Mouse (Mus musculus) Muller cell, postnatal 12 days (primary cell): ENCODE measurements around the gene Ube2k.
A peak's percentile ranks its signal among the peaks of the same experiment; 100 is the strongest.

Experiments
- DNase-seq: peaks from one replicate; pipeline ENCODE4 v3.0.0-alpha.2; 2015; ENCODE audit errors: inconsistent ontology term

The Ube2k gene

DNA sequence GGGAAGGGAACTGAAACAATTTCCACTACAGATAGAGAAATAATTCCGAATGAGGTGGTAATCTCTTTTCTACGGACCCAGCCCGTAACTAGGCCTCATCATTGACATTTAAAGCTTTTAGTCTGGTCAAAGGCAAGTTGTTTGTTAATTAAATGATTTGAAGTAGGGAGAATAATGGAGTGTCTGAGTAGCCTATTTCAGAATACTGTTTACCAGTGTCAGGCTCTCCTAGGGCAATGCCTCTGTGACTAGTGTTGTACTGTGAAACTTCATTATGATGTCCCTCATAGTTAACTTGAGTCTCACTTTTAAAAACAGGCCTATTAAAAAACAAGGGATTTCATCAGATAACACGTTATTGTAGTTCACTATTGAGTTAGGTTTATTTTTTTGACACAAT, 1.1 kb downstream of the Ube2k start:
- no peak for DNase-seq

DNA sequence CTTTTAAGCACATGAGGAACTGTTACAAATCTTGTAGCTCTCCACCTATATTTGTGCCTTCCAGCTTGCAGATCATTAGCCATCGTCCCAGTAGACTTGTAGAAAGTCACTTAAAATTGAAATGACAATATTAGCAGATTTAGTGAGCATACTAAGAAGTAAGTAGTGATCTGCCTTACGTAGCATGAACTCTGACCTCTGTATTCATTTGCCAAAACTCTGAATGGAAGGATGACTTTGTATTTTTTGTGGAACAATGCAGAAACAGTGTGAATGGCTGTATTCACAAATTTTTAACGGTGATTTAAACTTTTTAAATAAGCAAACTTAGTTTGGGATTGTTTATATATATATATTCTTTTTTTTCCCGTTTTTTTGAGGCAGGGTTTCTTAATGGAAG, 1.8 kb downstream of the Ube2k start:
- DNase-seq: no peak

DNA sequence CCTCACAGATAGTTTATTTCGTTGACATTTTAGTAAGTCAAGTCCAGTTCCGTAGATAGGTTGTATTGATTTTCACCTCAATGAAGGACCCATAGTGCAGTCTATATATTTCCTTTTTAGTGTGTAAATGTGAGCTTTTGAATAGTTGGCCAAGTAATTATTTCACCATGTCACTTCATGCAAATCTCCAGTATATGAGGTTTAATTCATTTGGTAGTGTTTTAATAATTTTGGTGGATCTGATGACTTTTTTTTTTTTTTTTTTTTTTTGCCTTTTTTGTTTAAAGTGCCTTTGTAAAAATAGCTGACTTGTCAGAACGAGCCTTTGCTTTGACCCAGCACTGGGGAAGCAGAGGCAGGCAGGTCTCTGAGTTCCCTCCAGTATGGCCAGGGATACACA, 2.8 kb downstream of the Ube2k start:
- no peak for DNase-seq

DNA sequence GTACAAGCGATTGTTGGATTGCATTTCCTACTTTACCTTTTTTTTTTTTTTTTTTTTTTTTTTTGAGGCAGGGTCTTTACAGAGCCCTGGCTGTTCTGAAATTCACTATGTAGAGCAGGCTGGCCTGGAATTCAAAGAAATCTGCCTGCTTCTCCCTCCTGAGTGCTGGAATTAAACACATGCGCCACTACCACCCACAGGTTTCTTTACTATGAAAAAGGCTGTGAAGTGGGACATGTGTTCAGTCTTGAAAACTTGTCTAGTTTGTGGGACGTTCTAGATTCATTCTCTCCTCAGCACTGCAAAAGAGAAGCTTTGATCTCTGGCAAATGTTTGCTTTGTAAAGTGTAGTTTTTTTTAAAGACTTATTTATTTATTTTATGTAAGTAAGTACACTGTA, 4.9 kb downstream of the Ube2k start:
- DNase-seq: no peak

DNA sequence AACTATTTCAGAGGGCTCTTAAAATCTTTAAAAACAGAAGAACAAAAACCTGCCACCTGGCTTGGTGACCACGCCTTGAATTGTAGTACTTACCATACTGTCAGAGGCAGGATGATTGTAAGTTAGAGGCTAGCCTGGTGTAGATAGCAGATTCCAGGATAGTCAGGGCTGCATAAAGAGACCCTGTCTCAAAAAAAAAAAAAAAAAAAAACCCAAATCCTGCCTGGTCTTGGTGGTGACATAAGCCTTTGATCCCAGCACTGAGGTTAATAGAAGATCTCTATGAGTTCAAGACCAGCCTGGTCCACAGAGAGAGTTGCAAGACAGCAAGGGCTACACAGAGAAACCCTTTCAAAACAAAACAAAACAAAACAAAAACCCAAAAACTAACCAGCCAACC, 6.5 kb downstream of the Ube2k start:
- no peak for DNase-seq

DNA sequence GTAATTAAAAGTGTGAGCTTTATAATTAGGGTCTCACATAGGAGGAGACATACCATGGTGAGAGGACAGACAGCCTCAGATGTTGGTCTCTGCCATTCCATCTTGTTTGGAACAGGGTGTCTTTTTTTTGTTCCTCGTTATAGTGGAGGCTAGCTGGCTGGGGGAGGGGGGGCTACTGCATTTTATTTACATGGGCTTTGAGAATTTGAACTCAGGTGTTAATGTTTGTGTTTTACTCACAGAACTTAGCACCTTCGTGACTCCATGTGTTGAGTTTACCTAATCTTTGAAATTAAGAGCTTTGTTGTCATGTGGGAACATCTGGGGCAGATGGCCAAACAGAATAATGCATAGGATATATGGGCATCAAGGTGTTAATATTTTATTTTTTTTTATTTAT, 7.6 kb downstream of the Ube2k start:
- DNase-seq: no peak

DNA sequence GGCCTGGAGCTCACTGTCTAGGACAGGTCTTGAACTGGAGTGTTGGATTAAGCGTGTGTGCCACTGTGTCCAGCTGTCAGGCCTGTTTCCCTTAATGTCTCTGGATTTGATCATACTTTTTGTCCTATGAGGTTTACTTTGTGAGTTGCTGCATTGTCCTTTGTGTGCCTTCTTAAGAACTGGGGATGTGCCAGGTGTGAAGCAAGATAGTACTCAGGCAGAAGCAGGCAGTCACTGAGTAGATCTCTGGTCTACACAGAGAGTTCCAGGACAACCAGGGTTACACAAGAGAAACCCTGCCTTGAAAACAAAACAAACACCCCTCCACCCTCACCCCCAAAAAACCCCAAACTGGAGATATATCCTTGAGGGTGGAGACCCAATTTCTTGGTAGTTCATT, 12.6 kb downstream of the Ube2k start:
- no peak for DNase-seq

DNA sequence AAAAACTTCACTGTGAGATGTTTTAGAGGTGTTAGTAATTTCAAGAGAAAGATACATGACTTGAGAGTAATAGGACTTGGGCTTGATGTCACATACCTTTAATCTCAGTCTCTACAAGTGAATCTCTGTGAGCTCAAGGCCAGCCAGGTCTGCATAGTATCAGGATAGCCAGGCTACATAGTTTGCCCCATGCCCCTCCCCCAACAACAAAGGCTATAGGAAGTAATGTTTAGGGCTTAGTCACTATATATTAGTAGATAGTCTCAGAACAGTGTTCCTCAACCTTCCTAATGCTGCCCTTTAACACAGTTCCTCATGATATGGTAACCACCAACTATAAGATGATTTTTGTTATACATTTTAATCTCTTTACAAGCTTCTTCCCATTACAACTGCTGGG, 20.1 kb downstream of the Ube2k start:
- DNase-seq: no peak

DNA sequence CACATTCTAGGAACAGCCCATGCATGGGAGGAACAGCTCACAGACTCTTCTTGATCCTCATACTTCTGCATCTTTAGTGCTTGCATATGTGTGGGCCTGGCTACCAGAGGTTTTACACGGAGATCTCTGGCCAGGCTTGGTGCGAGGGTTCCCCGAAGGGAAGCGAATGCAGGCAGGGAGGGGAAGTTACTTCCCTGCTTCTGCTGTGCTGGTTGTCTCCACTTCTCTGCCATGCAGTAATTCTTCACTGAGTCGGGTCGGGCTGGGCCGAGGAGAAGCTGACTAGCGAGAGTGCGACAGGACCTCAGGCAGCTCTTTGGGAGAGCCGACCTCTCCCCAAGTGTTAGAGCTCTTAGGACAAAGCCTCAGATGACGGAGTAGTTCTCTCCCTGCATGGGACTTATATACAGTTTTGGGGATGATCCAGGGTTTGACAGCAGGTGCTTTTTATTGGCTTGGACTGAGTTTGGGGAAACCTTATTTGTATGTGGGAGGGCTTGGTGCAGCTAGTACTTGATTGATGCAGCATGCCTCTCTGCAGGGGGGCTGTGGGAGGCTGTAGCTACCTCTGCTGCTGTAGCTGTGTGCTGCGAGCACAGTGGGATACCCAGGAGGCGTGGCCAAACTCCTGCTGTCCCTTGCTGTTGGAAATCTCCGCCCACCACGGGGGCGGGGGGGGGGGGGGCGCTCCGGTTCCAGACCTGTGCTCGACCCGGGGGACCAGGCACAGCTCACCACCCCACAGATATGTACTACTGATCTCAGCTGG, 24.3 kb downstream of the Ube2k start:
- no peak for DNase-seq

DNA sequence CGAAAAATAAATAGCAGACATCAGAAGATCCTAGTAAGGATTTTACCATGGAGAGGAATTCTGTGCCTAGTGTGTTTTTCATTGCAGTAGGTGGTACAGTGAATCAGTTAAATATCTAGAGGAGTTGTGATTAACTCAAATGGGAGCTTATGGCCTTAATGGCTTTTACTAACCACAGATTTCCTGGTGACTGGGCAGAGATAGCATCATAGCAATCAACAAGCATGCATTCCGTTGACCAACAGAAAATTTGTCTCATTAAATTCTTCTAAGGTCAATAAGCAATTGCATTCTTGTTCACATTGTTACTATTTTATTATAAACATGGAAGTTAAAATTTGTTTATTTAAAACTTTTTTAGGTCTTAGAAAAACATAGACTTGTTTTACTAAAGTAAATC, 28.5 kb downstream of the Ube2k start:
- DNase-seq: peak; percentile 74

DNA sequence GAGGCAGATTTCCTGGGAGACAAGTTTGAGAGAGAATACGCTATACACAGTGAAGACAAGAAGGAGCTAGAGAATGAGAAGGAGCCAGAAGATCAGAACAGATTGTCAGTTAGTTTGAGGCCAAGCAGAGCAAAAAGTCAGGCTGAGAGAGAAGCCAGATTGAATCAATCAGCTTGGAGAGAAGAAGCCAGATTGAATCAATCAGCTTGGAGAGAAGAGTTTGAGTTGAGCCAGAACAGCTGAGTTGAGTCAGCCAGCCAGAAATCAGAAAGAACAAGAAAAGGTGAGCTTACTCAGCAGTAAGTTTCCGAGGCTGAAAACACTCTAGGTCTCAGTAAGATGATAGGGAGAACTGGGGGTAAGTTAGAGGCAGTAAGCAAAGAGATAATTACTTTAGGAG, 37.8 kb downstream of the Ube2k start:
- DNase-seq: no peak

DNA sequence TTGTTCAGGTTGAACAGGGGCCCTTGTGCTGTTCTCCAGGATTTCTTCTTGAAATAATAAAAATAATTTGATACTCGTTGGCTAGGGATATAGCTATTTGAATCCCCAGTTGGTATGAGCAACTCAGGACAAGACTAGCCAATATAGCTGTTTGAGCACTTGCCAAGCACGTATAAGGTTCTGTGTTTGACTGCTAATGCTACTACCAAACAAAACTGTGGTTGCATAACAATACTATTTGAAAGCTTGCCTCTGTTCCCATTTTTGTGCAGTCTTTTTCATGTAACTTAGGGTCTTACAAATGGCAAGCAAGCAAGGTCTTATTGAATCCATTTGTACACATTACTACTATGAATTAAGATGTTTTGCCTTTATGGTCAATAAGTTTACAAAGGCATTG, 38.9 kb downstream of the Ube2k start:
- DNase-seq: no peak

DNA sequence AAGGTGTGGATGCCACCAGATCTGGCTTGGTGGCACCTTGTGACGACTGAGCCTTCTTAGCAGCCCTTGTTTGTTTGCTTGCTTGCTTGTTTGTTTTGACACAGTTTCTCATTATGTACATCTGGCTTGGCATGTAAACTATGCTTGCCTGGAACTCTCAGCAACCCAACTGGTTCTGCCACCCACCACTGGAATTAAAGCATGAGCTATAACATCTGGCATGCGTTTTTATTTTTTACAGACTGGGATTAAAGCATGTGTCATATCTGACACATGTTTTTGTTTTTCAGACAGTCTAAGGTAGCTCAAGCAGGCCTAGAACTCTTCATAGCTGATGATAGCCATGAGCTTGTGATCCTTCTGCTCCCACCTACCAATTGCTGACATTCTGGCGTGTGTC, 41.5 kb downstream of the Ube2k start:
- DNase-seq: no peak

DNA sequence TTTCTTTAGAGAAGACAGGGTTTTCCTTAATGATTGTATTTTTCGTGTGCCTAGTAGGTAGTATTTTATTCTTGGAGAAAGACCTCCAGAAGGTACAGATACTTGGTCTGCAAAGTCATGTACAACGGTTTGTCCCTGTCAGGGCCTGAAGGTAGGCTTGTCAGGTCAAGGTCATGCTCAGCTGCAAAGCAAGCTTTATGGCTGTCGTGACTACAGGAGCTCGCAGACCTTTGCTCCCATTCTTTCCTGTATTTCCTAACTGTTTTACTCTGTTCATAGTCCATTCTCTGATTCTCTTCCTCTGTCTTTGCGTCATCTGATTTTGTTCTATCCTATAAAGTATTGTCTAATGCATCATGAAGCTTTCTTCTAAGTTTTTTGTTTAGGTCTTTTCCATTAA, 49.3 kb downstream of the Ube2k start:
- no peak for DNase-seq

DNA sequence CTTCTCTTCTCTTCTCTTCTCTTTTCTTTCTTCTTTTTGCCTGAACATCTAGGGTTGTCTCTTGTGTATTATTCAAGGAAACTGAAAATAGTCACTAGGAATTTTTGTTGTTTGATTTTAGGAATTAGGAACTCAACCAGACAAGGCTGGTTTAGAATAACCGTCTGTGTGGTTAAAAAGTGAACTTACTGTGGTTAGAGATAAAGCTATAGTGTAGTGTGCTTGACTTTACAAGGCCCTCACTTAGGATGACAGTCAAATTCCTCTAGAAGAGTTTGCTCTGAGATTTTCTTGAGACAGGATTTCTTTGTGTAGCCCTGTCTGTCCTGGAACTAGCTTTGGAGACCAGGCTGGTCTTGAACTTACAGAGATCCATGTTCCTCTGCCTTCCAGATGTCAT, 53.2 kb downstream of the Ube2k start:
- DNase-seq: no peak

DNA sequence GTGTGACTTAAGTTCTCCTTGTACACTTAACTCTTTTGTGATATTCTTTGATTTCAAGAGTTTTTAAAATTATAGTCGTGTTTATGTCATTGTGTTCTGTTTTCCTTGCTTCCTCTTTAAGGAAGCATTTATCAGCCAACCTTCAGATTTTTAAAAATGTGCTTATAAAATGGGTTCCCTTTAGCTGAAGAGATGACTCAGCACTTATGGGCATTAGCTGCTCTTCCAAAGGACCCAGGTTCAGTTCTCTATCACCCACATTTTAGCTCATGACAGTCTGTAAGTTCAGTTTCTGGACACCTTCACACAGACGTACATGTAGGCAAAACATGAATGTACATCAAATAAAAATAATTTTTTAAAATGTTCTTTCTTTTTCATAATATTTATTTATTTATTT, 55.4 kb downstream of the Ube2k start:
- DNase-seq: no peak

DNA sequence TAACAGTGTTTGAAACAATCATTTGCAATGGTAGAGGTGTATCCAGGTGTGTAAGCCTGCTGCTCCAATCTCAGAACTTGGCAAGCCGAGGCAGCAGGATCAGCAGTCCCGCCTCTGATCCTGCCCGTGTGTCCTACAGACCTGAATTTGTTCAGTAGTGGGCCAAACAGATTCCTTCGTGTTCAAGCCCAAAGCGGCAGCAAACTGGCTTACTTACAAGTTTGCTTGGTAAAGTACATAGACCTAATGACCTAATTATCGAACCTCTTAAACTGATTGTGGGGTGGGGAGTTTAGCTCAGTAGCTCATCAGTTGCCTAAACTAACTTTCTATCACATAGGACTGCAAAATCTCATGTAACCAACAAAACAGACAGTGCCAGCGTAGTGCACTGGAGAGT, 62.6 kb downstream of the Ube2k start:
- no peak for DNase-seq

DNA sequence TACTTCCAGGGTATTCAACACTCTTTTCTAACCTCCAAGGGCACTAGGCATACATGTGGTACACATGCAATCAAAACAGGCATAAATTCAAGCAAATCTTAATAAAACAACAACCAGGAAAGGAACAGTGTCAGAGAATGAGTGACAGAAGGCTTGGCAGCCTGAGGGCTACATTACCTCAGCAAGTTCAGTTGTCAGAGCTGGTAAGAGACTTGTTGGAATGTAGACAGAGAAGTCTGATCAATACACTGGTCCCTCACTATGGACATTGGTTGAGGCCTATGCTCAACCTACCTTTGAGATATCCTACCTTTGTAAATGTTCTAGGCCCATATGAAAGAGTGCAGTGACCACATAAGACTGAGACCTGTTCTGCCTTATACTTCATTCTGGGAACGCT, 69.8 kb downstream of the Ube2k start:
- no peak for DNase-seq

DNA sequence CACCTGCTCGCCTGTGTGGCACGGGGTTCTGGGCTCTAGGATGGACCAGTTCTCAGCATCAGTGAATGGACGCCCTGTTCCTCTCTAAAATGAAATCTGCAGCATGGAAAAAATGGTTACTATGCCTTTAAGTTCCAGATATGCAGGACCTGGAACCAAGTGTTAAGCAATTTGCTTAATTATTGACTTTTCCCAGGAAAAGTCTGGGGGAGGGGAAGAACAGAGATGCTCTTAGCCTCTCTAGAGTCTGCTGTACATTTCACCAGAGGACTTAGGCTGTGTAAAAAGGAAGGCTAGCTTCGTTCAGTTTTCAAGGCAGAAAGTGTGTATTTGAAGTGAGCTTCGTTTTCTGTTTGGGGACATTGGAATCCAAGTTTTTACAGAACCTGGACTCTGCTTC, 72.7 kb downstream of the Ube2k start:
- DNase-seq: no peak

DNA sequence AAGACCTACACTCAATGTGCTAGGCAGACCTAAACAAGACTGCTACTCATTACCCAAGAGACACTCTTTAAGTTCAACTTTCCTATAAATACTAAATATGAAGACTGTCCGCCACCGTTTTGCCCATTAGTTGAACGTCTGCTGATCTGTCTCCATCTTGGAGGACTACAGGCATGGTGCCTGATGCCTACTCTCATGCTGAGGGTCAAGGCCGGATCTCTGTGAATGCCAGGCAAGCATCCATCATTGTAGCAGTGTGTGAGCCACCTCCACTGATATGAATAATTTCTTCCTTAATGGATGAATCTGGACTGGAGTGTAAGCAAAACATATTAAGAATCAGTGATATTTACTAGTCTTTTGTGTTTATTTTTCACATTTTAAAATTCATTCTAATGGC, 73.5 kb downstream of the Ube2k start:
- no peak for DNase-seq

DNA sequence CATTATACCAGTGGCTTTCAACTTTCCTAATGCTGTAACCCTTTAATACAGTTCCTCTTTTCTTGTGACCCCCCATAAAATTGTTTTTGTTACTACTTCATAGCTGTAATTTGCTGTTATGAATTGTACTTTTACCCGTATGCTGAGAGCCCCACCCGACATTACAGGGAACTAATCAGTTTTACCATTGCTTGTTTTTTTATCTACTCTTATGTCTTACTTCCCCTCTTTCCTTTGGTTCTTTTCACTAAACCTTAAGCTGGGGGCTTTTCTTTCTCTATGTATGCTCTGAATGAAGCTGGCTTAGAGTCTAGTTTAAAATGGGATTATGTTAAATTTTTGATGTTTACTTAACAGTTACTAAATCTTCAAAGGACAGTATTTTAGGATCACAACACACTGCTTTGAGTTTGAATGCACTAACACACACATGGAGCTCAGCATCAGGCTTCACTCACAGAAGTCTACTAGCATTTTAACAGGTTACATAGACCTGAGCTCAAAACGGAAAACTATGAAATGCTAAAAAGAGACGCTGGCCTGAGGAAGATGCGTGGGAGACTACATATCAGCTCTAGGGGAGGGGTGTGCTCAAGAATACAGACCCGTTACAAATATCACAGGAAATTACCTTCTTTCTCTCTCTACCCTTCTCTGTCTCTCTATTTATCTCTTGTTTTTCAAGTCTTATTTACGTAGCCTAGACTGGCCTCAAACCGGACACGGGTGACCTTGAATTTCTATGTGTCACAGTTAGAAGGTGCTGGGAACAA, 76.3 kb downstream of the Ube2k start:
- no peak for DNase-seq

DNA sequence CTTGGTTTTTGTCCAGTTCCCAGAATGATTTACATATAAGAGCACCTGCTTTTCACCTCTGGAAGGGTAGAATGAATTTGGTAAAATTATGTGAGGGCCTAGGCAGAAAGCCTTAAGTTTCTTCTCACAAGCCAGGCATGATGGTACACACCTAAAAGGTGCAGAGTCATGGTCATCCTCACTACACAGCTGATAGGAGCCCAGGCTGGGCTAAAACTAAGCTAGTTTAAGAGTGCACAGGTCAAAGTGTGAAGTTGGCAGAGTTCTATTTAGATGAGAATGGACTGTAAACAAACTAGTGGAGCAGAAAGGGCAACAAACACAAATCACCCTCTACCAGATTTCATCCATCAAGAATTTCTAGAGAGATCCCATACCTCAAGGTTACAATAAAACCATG, 87.3 kb downstream of the Ube2k start:
- no peak for DNase-seq

DNA sequence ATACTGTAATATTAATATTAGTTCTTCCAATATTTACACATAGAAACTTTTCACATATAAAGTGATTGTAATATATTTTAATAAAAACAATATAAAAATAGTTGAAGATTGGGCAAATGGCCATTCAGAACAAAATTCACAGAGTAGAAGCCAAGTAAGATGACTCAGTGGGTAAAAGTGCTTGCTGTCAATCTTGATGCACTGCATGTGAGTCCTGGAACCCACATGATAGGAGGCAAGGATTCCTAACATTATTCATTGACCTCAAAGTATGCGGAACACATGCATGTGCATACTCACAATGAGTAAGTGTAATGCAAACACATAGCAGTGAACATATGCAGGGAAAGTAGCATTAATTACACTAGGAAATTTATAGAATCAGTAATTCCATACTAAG, 101.9 kb downstream of the Ube2k start:
- DNase-seq: peak; percentile 45
